Mouse (Mus musculus) heart, postnatal 36 days (tissue): ENCODE measurements at regions not wholly inside any gene's neighbourhood (a gene's known extent, or its start where the extent isn't known, plus 50 kb on each side); places are given as distances from the start of the nearest gene placed in this dataset.
"Not testable (repeated sequence)": the region's sequence is repeated elsewhere in the genome, so short reads cannot be mapped to it uniquely, and the experiment has no call there.

Experiments used
- DNase-seq, 2 experiments: peaks; one replicate each; pipeline ENCODE4 v3.0.0; 2021 to 2022
- intact Hi-C: fragments of 180-260 bp; cut with DNase I; formaldehyde crosslinking; loops from one replicate; pipeline ENCODE4 v1.15.1; 2025

DNA sequence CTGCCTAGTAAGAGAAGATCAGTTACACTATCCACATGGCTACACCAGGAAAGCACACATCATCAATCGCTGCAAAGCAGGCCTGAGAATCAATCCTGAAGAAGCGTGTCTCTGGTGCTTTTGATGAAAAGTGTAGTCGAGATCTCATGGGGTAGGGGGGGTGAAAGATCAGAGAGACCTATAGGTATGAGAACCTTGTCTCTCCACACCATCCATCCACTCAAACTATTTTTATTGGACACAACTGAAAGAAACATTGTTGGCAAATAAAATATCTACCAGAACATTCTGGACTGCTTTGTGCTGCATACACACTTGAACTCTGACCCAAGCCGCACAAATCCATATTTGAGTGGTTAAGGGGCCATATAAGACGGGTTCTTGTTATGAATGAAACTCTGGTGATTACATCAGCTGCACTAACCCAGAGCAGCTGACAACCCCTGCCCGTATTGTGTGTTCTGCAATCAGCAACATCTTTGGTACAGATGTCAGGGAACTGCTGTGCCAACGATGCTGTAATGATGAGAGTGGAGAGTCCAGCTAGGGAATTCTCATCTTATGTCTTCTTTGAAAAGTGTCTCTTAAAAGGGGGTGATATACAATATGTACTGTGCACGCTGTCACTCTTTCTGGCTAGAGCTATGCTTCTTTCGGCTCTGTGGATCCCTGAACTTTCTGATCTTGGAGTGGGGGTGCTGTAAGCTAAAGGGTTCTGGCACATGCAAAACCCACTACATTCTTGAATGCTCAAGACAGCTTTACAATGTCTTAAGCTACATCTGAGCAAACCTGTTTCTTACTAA is 145.6 kb upstream of the Nt5e start:
- intact Hi-C loops = no loop called here
- no peak for DNase-seq

GRCm38 (mm10) chr9:88207378-88207777 is 119.6 kb upstream of the Nt5e start:
- intact Hi-C loops = no loop called here
- DNase-seq = no peak

- no peak for DNase-seq
- intact Hi-C loops = no loop called here
Observed at GRCm38 (mm10) chr9:88208022-88208421, 119.0 kb upstream of the Nt5e start.

DNA sequence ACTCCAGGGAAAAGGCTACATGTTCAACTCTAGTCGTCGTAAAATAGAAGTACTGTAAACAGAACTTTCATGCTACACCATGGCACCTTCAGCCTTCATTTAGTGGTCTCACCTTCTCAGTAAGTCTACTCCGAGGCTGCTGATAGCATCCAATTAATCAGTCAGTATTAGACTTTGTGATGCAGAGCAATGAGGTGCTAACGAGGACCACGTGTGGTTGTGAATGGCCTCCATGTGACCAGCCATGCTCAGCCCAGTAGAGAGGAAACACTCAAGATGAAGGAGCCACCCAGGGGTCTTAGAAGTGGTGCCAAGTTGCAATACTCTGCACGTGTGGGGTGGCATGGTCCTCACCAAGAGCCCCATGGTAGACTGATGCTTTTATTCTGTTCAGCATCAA is 112.2 kb upstream of the Nt5e start:
- DNase-seq = no peak
- intact Hi-C loops = no loop called here

DNA sequence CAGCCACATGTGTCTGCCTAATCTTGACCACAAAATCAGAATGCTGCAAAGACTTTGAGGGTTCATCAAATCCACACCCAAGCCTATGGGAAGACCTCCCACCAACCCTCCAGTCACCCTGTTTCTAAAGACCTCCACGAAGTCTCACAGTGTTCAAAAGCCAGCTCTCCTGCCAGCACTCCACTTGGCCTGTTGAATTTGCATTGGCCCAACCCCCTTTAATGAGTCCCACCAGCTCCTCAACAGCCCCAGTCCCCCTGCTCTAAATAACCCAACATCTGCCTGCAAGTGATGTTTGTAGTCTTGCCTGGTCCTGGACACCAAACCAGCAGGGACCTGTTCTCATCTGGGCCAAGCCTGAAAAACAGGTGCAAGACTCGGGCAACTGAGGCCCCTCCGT is 106.6 kb upstream of the Nt5e start:
- intact Hi-C loops = loop anchor here (5.0 to 10.0 kb wide), 4 partner anchors 106 to 798 kb away; partner anchors contain the start of gene Tbx18
- no peak for DNase-seq

DNA sequence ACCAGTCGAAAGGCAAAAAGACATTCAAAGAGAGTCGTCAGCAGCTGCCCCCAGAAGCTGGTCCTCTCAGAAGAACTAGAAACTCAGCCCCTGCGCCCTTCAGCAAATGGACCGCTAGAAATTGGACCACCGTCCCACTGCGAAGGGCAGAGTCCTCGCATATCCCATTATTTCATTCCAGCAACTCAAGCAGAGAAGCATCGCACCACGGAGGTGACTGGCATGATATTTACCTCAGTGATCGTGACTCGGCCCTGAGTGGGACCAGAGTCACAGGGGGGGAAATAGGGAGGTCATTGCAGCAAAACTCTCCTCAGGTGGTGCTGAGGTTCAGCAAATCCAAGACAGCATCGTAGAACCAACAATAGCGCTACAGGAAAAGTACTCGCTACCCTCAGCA is 105.7 kb upstream of the Nt5e start:
- no peak for DNase-seq
- intact Hi-C loops = loop anchor here (5.0 to 10.0 kb wide), 4 partner anchors 106 to 799 kb away; partner anchors contain the start of gene Tbx18

DNA sequence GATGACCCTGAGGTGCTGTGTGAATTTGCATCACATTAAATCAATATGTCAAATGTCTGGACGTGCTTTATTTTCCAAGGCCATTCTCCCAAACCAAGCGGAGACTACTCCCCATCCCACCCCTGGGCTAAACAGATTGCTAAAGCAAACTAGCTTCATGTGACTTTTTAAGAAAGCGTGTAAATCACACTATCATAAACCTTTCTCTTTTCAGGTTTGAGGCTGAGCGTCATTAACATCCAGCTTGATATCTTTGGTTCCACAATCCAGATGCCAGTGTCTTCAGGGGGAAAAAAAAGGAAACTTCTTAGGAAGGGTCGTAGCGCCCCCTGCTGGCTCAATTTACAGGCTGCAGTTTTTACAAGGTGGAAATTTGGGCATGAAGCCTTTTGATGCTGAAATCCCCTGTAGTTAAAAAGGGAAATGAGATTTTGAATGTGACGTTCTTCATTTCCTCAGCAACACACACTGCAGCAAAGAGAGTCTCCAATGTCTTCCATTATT is 105.1 kb upstream of the Nt5e start:
- peak; percentile 66 to 76 for DNase-seq
- intact Hi-C loops = loop anchor here (1.0 to 10.0 kb wide), 5 partner anchors 107 to 800 kb away; partner anchors contain the start of gene Tbx18

DNA sequence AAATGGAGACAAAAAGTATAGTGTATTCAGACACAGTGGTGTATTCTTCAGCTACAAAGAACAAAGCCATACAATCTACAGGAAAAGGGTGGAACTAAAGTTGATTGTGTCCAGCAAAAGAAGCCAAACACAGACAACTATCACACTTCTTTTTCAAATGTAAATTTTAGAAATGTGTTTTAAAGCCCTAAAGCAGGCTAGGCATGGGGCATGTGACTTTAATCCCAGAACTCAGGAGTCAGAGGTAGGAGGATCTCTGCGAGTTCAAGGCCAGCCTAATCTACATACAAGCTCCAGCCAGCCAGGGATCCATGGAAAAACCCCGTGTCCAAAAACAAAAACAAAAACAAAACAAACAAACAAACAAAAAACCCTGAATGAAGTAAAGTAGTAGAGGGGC is 89.9 kb upstream of the Nt5e start:
- intact Hi-C loops = no loop called here
- DNase-seq = no peak

- no peak for DNase-seq
- intact Hi-C loops = no loop called here
Observed at GRCm38 (mm10) chr9:88238346-88238745, 88.7 kb upstream of the Nt5e start.

GRCm38 (mm10) chr9:88240740-88241139 is 86.3 kb upstream of the Nt5e start:
- intact Hi-C loops = loop anchor here (1.0 to 5.0 kb wide), 3 partner anchors 87 to 158 kb away; partner anchors contain the start of gene Nt5e
- peak in 1 of 2 experiments; percentile 14 for DNase-seq

- peak; percentile 65 to 73 for DNase-seq
- intact Hi-C loops = loop anchor here (1.0 to 5.0 kb wide), 3 partner anchors 86 to 157 kb away; partner anchors contain the start of gene Nt5e
Observed at GRCm38 (mm10) chr9:88241203-88241995, 85.6 kb upstream of the Nt5e start.

GRCm38 (mm10) chr9:88242530-88242929 is 84.5 kb upstream of the Nt5e start:
- no peak for DNase-seq
- intact Hi-C loops = loop anchor here (1.0 to 5.0 kb wide), 2 partner anchors 85 to 304 kb away; partner anchors contain the start of gene Nt5e

- intact Hi-C loops = loop anchor here (5.0 kb wide), 1 partner anchor 83 kb away; the partner anchor contains the start of gene Nt5e
- no peak for DNase-seq
Observed at GRCm38 (mm10) chr9:88244492-88244891, 82.5 kb upstream of the Nt5e start.

GRCm38 (mm10) chr9:88255948-88256347 is 71.0 kb upstream of the Nt5e start:
- intact Hi-C loops = no loop called here
- no peak for DNase-seq

- peak; percentile 64 to 67 for DNase-seq
- intact Hi-C loops = no loop called here
Observed at GRCm38 (mm10) chr9:88259627-88260026, 67.4 kb upstream of the Nt5e start.

- intact Hi-C loops = no loop called here
- no peak for DNase-seq
Observed at GRCm38 (mm10) chr9:88260072-88260635, 66.8 kb upstream of the Nt5e start.

DNA sequence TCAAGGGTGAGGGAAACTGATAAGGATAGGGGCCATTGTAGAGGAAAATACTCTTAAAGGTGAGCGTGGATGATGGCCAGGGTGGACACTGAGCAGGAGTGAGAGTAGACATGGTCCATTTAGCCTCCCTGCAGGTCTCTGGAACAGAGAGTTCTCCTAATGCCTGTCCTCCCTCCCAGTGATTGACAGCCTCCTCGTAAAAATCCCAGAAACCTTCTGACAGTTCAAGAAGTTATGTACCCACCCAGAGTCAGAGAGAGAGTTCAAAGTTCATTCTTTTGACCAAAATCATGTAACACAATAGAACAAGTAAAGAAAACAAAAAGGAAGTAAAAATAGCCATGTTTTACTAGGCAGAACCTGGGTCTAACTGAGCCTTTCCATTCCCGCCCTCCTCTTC is 64.5 kb upstream of the Nt5e start:
- intact Hi-C loops = no loop called here
- no peak for DNase-seq

- intact Hi-C loops, DNase-seq: not testable (repeated sequence)
Observed at GRCm38 (mm10) chr9:88266346-88266745, 60.7 kb upstream of the Nt5e start.

DNA sequence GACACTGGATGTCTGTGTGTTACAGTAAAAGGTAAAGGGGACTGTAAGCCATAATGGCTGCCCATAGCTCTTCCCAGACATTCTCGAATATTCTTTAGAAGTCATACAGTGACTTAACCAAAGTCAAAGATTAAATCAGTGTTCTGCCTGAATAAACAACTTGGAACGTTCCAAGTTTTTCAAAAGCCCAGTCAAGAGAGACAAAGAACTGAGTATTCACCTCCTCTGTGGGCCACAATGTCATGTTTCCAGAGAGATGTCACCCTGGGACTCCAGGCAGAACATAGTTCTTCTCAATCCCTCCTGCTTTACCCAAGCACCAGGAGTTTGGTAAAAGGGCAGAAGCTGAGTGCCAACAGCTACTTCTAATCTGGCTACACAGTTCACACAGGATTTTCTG is 58.2 kb upstream of the Nt5e start:
- intact Hi-C loops = no loop called here
- no peak for DNase-seq

DNA sequence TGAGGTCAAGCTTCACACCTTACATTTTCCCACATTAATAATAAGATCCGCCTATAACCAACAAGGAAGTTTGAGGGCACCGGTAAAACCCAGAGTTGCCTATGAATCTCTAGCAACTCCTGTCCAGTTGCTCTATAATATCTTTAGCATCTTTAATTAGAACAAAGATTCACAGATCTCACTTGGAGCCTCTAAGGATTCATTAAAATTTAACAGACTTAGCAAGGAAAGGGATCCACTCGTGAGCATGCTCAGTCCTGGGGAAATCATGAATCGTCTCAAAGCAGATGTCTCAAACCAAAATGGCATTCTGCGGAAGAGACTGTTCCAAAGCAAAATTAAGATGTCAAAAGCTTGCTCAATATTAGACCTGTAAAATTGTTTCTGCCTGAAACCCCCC is 57.8 kb upstream of the Nt5e start:
- intact Hi-C loops = no loop called here
- DNase-seq = no peak

DNA sequence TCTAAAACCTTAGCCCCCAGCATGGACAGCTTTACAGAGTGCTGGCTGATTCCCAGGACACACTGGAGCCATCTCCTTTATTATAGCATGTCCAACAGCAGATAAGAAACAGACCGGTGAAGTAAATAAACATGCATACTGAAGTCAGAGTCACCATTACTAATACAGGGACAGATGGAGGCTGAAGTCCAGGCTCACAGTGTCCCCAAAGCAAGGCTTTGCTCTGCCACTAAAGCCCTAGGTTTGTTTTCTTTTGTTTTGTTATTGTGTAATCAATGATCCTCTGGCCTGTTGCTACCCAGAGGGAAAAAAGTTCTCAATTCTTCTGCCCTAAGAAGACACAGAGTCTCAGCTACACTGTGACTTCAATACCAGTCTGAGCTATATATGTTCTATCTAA is 56.2 kb upstream of the Nt5e start:
- DNase-seq = no peak
- intact Hi-C loops = no loop called here
